Mouse (Mus musculus) lung, embryonic 15.5 days (tissue): ENCODE measurements at regions not wholly inside any gene's neighbourhood (a gene's known extent, or its start where the extent isn't known, plus 50 kb on each side); places are given as distances from the start of the nearest gene placed in this dataset.

Experiments used
- ATAC-seq: fragments of 200-750 bp; cut with Nextera tagmentation; 2 replicates; pipeline ENCODE4 v1.8.0; 2017; ENCODE audit warnings: moderate number of reproducible peaks, borderline replicate concordance; ENCODE audit not compliant: low FRiP score, low TSS enrichment; ENCODE audit errors: extremely low read depth
- H3K27ac ChIP-seq: fragments of 300-500 bp; sonication (generic); 2 replicates; pipeline ENCODE4 v1.5.1; 2015; ENCODE audit warnings: moderate library complexity, mild to moderate bottlenecking, inconsistent platforms
- H3K27me3 ChIP-seq: fragments of 300-500 bp; sonication (generic); 2 replicates; pipeline ENCODE4 v1.6.1; 2015; ENCODE audit warnings: inconsistent platforms
- H3K36me3 ChIP-seq: fragments of 300-500 bp; sonication (generic); 2 replicates; pipeline ENCODE4 v1.6.1; 2015; ENCODE audit warnings: inconsistent platforms
- H3K4me1 ChIP-seq: fragments of 300-500 bp; sonication (generic); 2 replicates; pipeline ENCODE4 v1.6.1; 2015; ENCODE audit warnings: inconsistent platforms
- H3K4me2 ChIP-seq: fragments of 300-500 bp; sonication (generic); 2 replicates; pipeline ENCODE4 v1.6.1; 2015; ENCODE audit warnings: inconsistent platforms, mild to moderate bottlenecking, moderate library complexity
- H3K4me3 ChIP-seq: fragments of 300-500 bp; sonication (generic); 2 replicates; pipeline ENCODE4 v1.5.1; 2015; ENCODE audit warnings: mild to moderate bottlenecking, inconsistent platforms
- H3K9ac ChIP-seq: fragments of 300-500 bp; sonication (generic); 2 replicates; pipeline ENCODE4 v1.6.1; 2015; ENCODE audit warnings: inconsistent platforms
- H3K9me3 ChIP-seq: fragments of 300-500 bp; sonication (generic); 2 replicates; pipeline ENCODE4 v1.6.1; 2016; ENCODE audit warnings: inconsistent platforms
- WGBS: fragments of 180-500 bp; shearing (Covaris S2); methylation state at CpG from one replicate; pipeline ENCODE4 v1.1.7; 2015; 5-methylcytosine and 5-hydroxymethylcytosine counted together

DNA sequence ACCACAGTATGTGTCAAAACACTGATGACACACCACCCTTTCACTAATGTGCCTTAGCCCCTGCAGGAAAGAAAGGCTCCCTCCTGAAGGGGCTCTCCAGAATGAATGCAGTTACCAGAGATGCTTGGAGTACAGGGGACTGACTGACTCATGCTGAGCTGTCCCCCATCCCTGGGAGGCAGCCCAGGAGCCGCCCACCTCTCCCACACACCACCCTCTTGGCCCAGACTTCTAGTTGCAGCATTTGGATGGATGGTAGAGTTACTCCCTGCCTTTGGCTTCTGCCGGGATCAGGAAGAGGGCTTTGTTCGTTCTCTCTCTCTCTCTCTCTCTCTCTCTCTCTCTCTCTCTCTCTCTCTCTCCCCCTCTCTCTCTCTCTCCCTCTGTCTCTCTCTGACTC is 53.4 kb upstream of the Jun start:
- ATAC-seq: peak; percentile 36; the same call in 1 of the 2 replicates
- H3K27ac ChIP-seq: peak overlapping the region; percentile 68; the same call in 1 of the 2 replicates
- H3K27me3 ChIP-seq: no peaks in the 10 kb centered on the region
- H3K4me1 ChIP-seq: peaks cover 28% of the 10 kb centered on the region
- 0% methylated on average over 1 of the region's 3 CpGs for WGBS
- no peaks in the 10 kb centered on the region for H3K36me3 ChIP-seq
- peak overlapping the region; percentile 34; the same call in 1 of the 2 replicates for H3K4me2 ChIP-seq
- H3K9ac ChIP-seq: no peak overlapping the region
- H3K4me3 ChIP-seq: no peak overlapping the region
- no peaks in the 10 kb centered on the region for H3K9me3 ChIP-seq

DNA sequence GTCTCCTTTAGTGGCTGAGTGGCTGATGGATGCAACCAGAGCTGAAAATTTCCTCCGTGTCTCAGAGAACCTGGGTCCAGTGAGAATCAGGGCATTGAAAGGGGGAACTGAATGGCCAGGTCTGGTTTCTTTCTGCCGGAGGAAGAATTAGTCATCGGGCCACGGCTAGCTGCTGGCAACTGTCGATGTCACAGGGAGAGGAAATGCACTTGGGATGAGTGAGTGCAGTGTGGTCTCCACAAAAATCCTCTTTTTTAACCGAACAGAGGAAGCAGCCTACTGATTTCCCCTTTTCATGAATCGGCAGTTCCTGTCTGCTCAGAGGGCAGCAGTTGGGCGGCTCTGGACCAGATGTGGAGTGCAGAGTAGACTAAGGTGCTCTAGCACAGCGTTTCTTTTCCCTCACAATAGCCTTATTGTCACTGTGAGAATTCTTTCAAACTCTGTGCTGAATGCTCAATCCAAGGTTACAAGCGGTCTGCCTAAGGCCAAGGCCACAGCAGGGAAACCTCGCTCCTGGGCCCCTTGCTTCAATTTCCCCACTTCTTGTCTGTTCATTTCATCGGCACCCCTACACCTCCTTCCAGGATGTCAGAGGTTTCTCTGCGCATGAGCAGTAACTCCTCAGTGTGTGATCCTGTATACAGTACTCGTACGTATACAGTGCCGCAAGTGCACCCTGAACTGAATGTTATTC is 54.1 kb upstream of the Jun start:
- 24% methylated on average over 16 of the region's 16 CpGs for WGBS
- no peak overlapping the region for H3K4me3 ChIP-seq
- H3K9me3 ChIP-seq: no peaks in the 10 kb centered on the region
- H3K9ac ChIP-seq: no peak overlapping the region
- peak overlapping the region; percentile 34 for H3K4me2 ChIP-seq
- no peaks in the 10 kb centered on the region for H3K27me3 ChIP-seq
- ATAC-seq: peak; percentile 53; the same call in 1 of the 2 replicates
- H3K27ac ChIP-seq: peak overlapping the region; percentile 68
- H3K4me1 ChIP-seq: peaks cover 24% of the 10 kb centered on the region
- no peaks in the 10 kb centered on the region for H3K36me3 ChIP-seq

DNA sequence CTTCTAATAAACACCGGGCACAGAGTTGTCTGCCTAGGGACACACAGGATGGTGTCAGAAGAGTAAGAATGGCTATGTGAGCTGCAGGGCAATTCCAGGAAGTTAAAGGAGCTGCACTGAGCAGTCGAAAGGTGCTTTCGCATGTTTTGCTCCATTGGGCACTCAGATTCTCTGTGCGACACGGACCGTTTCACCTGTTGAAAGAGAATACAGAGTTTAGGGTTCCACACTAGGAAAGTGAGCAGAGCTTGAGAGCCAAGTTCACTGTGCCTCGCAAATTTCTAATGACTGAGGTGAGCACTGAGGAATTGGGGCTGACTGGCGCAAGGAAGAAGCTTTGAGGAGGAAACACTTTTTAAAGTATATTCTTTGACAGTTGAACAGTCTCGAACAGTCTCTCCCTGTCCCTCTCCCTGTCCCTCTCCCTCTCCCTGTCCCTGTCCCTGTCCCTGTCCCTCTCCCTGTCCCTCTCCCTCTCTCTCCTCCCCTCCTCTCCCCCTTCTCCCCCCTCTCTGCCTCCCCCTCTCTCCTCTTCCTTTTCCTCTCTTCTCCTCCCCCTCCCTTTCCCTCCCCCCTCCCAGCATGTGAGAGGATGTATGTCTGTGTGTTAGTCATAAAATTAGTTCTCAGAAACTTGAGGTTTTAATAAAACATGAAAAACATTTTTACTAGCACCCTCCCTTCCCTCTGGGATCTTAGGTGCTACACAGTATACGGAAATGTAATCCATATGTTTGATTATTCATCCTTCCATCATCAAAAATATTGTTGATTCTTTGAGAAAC is 55.1 kb upstream of the Jun start:
- Histone ChIP-seq H3K27me3 (no peaks in the 10 kb centered on the region), H3K4me2 (no peak overlapping the region), H3K9ac (no peak overlapping the region), H3K27ac (peak overlapping the region; percentile 35; the same call in 1 of the 2 replicates), H3K4me1 (peaks cover 24% of the 10 kb centered on the region), H3K36me3 (no peaks in the 10 kb centered on the region), H3K9me3 (no peaks in the 10 kb centered on the region), H3K4me3 (no peak overlapping the region)
- no peak for ATAC-seq
- WGBS: 68% methylated on average over 10 of the region's 10 CpGs

DNA sequence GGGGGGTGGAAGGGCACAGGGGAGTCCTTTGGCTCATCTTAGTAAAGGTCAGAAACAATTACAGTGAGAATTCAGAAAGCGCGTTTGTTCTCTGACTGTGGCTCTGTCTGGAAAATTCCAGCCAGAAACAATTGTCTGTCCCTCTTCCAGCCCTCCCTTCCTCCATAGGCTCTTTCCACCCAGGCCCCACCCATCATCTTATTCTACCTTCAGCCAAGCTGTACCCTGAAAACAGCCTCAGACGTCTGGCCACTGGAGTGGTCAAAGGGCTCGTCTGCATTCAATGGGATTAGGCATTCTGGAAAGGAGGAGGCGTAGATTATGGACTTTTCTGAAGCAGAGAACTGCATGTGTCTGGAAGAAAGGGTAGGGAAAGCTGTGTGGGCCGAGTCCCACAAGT is 56.8 kb upstream of the Jun start:
- Histone ChIP-seq H3K9me3 (no peaks in the 10 kb centered on the region), H3K9ac (no peak overlapping the region), H3K4me1 (peaks cover 24% of the 10 kb centered on the region), H3K4me3 (no peak overlapping the region), H3K27ac (0 out of 2 replicates have a peak overlapping the region, but pooled peaks have one; percentile 4), H3K36me3 (no peaks in the 10 kb centered on the region), H3K4me2 (no peak overlapping the region), H3K27me3 (no peaks in the 10 kb centered on the region)
- no peak for ATAC-seq
- WGBS: 72% methylated on average over 6 of the region's 6 CpGs

DNA sequence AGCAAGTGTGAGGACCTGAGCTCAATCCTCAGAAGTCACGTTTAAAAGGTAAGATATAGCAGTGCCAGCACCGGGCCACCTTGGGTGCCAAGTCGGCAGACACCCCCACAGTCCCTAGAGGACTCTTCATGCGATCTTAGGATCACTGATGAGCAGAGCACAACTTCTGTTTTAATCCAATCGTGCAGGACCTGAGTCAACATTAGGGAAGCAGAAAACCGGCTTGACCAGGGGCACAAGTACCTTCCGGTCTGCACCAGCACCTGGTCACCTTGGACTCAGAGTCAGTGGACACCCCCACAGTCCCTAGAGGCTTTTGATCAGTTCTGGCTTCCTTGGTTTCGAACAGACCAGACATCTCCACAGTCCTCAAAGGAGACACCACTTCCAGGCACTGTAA is 58.8 kb upstream of the Jun start:
- ATAC-seq: no peak
- no peak overlapping the region for H3K9ac ChIP-seq
- no peaks in the 10 kb centered on the region for H3K9me3 ChIP-seq
- peaks cover 16% of the 10 kb centered on the region for H3K4me1 ChIP-seq
- no peak overlapping the region for H3K27ac ChIP-seq
- H3K4me3 ChIP-seq: no peak overlapping the region
- no peaks in the 10 kb centered on the region for H3K36me3 ChIP-seq
- 60% methylated on average over 8 of the region's 8 CpGs for WGBS
- H3K4me2 ChIP-seq: no peak overlapping the region
- no peaks in the 10 kb centered on the region for H3K27me3 ChIP-seq

DNA sequence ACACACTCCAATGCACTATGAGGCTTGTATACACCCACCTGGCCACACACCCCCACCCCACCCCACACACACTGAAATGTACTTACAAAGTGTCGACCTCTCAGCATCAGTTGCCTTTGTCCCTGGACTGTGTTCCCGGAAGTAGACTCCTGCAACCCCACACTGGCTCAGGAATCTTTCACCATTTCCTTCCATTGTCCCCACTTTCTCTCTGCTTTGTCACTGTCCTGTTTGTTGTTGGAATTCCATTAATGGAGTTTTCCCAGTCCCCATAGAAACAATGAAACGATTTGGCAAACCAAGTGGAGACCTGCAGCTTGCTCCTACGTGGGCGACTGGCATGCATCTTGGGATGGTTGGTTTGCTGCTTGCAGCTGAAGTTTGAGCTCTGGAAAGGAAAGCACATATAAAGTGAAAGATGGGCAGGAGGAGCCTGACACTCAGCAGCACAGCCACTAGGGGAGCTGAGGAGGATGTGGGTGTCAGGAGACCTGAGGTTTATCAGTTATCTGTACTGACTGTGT is 65.2 kb upstream of the Jun start:
- Histone ChIP-seq H3K27me3 (no peaks in the 10 kb centered on the region), H3K4me3 (no peak overlapping the region), H3K36me3 (no peaks in the 10 kb centered on the region), H3K9ac (no peak overlapping the region), H3K4me2 (no peak overlapping the region), H3K4me1 (peaks cover 8% of the 10 kb centered on the region), H3K9me3 (no peaks in the 10 kb centered on the region), H3K27ac (no peak overlapping the region)
- ATAC-seq: no peak
- 42% methylated on average over 5 of the region's 5 CpGs for WGBS

DNA sequence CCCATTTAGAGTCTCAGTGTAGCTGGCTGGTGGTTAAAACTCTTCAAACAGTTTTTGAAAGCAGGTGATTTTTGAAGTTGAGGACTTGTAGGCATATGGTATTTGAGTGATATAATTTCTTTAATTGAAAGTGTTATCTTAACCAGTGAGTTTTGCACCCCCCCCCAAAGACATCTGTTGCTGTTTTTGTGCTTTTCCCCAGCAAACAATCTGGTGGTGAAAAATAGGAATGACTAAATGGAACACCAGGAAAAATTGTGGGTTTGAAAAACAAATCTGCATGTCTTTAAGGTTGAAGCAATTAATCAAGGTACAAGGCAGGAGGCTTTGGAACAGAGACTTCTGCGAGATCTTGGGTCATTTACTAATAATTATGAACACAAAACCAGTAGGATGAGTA is 68.9 kb upstream of the Jun start:
- H3K27ac ChIP-seq: no peak overlapping the region
- no peak for ATAC-seq
- no peak overlapping the region for H3K4me2 ChIP-seq
- no peaks in the 10 kb centered on the region for H3K27me3 ChIP-seq
- no peak overlapping the region for H3K4me3 ChIP-seq
- no peaks in the 10 kb centered on the region for H3K9me3 ChIP-seq
- no peak overlapping the region for H3K9ac ChIP-seq
- no peaks in the 10 kb centered on the region for H3K36me3 ChIP-seq
- peaks cover 8% of the 10 kb centered on the region for H3K4me1 ChIP-seq
- 83% methylated on average over 1 of the region's 1 CpGs for WGBS

DNA sequence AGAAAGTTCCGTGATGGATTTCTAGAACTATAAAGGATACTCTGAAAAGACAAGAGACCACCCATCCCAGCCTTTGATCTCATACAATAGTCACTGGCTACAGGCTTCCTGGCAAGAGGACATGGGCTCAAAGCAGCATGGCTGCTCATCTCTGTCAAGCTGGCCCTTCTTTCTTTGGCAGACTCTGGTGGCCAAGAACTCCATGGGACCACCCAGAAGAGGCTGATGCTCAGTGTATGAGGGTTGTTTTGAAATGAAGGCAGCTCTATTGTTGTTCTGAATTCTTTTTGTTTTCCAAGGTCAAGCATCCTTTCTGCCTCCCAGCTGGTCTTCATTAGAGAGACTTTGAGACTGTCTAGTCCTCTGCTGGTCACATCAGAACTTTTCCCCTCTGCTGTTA is 73.3 kb upstream of the Jun start:
- no peak overlapping the region for H3K4me3 ChIP-seq

DNA sequence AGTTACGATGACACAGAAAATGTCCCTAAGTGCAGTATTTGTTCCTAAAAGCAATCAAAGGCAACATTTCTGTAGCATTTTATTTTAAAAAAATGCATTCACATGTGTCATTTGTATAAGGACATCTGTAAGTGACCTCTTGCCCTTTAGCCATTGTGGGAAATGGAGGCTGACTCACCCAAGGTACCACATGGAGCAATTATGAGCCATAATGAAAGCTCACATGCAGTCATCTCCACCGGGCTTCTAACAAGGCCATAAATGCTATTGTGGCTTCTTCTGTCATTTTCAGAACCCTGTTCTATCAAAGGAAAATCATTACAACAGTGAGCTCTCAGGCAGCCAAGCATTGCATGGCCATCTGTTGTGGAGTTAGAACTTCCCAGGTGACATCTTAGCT is 75.9 kb upstream of the Jun start:
- H3K9me3 ChIP-seq: no peaks in the 10 kb centered on the region
- WGBS: 82% methylated on average over 2 of the region's 2 CpGs
- no peak for ATAC-seq

More for the DNA sequence above, 73.3 kb upstream of the Jun start:
- Histone ChIP-seq H3K9ac (no peak overlapping the region), H3K36me3 (no peaks in the 10 kb centered on the region), H3K27ac (no peak overlapping the region), H3K4me2 (no peak overlapping the region), H3K27me3 (no peaks in the 10 kb centered on the region), H3K9me3 (no peaks in the 10 kb centered on the region), H3K4me1 (no peaks in the 10 kb centered on the region)
- no peak for ATAC-seq
- WGBS: 94% methylated on average over 1 of the region's 1 CpGs

DNA sequence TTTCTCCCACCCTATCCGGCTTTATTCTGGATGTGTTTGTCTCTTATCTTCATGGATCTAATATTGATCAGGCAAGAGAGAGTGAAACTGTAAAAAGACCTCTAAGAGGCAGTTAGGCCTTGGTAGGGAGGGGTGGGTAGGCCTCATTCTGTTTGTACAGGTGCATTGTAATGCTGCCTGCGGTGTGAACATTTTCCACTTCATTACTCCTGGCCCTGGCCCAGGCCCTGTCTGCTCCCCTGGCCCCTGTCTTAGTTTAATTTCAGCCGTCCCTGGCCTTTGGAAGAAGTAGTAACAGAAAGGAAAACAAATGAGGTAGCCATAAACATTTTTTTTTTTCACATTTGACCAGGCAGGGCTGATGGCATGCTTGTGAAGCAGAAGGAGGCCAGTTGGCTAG is 81.8 kb upstream of the Jun start:
- H3K36me3 ChIP-seq: no peaks in the 10 kb centered on the region
- no peak overlapping the region for H3K9ac ChIP-seq
- 31% methylated on average over 3 of the region's 3 CpGs for WGBS
- peaks cover 5% of the 10 kb centered on the region; the same call in 1 of the 2 replicates for H3K4me1 ChIP-seq
- peak overlapping the region; percentile 39 for H3K27ac ChIP-seq
- no peak for ATAC-seq
- H3K27me3 ChIP-seq: no peaks in the 10 kb centered on the region
- H3K9me3 ChIP-seq: no peaks in the 10 kb centered on the region
- no peak overlapping the region for H3K4me3 ChIP-seq
- H3K4me2 ChIP-seq: no peak overlapping the region

More for the DNA sequence above, 75.9 kb upstream of the Jun start:
- Histone ChIP-seq H3K9ac (no peak overlapping the region), H3K4me1 (no peaks in the 10 kb centered on the region), H3K36me3 (no peaks in the 10 kb centered on the region), H3K27ac (no peak overlapping the region), H3K27me3 (no peaks in the 10 kb centered on the region), H3K4me2 (no peak overlapping the region), H3K4me3 (no peak overlapping the region)

DNA sequence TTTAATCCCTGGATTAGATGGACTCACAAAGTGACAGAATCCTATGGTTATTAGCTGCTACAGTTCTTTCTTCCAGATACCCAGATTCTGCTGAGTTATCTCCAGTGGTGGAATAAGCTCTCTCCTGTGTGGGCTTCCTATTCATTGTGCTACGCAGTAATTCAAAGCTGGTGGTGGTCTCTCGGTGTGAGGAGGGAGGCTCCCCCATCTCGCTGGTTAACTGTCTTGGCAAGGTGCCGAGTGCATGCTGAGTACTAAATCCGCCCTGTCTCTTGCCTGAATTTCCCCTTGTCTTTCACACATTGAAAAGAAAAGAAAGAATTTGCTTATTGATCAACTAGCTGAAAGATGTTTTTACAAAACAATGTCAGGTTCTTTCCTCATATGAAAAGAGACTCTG is 82.6 kb upstream of the Jun start:
- H3K27me3 ChIP-seq: no peaks in the 10 kb centered on the region
- H3K36me3 ChIP-seq: no peaks in the 10 kb centered on the region
- ATAC-seq: no peak
- no peak overlapping the region for H3K4me3 ChIP-seq
- no peak overlapping the region for H3K27ac ChIP-seq
- H3K4me2 ChIP-seq: no peak overlapping the region
- WGBS: 36% methylated on average over 5 of the region's 5 CpGs
- H3K9ac ChIP-seq: no peak overlapping the region
- H3K4me1 ChIP-seq: peaks cover 5% of the 10 kb centered on the region; the same call in 1 of the 2 replicates
- no peaks in the 10 kb centered on the region for H3K9me3 ChIP-seq
